Mouse (Mus musculus) lung, postnatal 0 days (tissue): ENCODE results near the gene Ppp2r3c.

ENCODE experiments used
- CTCF ChIP-seq: IDR thresholded peaks from 2 replicates; pipeline ENCODE4 v1.5.1; 2016; ENCODE audit warnings: antibody characterized with exemption, mild to moderate bottlenecking
- EP300 ChIP-seq: IDR thresholded peaks from 2 replicates; pipeline ENCODE4 v1.6.1; 2016; ENCODE audit warnings: antibody characterized with exemption, mild to moderate bottlenecking, control low read depth

GRCm38 (mm10) chr12:55272243-55272642 is 30.6 kb downstream of the Ppp2r3c start:
- TF ChIP-seq CTCF (no peak), EP300 (no peak)
